Mouse (Mus musculus) E14TG2a.4 (cell line): ENCODE results near the gene Cdc42ep1.

Experiments
- CTCF ChIP-seq: conservative IDR thresholded peaks from 2 replicates; pipeline ENCODE4 v1.5.1; 2014; ENCODE audit warnings: low read length
- NANOG ChIP-seq: IDR thresholded peaks from 2 replicates; pipeline ENCODE4 v1.6.1; 2014; ENCODE audit warnings: borderline replicate concordance, low read length, mixed read lengths

- TF ChIP-seq CTCF (no peak), NANOG (no peak)
Measured at GRCm38 (mm10) chr15:78832701-78833123, 9.7 kb upstream of the Cdc42ep1 start.
